Mouse (Mus musculus) spleen, adult 2 months (tissue): ENCODE measurements around the gene Olfr65. TPM values are rescaled to one million over a fixed set of nuclear protein-coding genes. Genes with fewer than 3 reads are reported as not detected.

Experiments
- DNase-seq, 2 experiments: peaks; one replicate each; pipeline versions ENCODE4 v3.0.0 to v3.0.0-alpha.2; 2012 to 2021; ENCODE audit warnings: low spot score in 2 of 2, low read depth in 1 of 2
- H3K27ac ChIP-seq: fragments of 200-500 bp; 2 replicates; pipeline ENCODE4 v1.5.1; 2012; ENCODE audit warnings: low read length, inconsistent platforms; ENCODE audit not compliant: insufficient read depth
- H3K27me3 ChIP-seq: fragments of 200-500 bp; 2 replicates; pipeline ENCODE4 v1.6.1; 2012; ENCODE audit warnings: mild to moderate bottlenecking, moderate library complexity, low read length, inconsistent platforms; ENCODE audit not compliant: control insufficient read depth, insufficient read depth
- H3K36me3 ChIP-seq: fragments of 200-500 bp; 2 replicates; pipeline ENCODE4 v1.6.1; 2012; ENCODE audit warnings: mild to moderate bottlenecking, low read length, inconsistent platforms; ENCODE audit not compliant: control insufficient read depth, insufficient read depth
- H3K4me1 ChIP-seq: fragments of 200-500 bp; 2 replicates; pipeline ENCODE4 v1.6.1; 2011; ENCODE audit warnings: inconsistent platforms; ENCODE audit not compliant: control insufficient read depth, insufficient read depth, insufficient read length
- H3K4me3 ChIP-seq: fragments of 200-500 bp; 2 replicates; pipeline ENCODE4 v1.5.1; 2011; ENCODE audit warnings: mild to moderate bottlenecking, inconsistent platforms; ENCODE audit not compliant: insufficient read depth, insufficient read length; ENCODE audit errors: extremely low read depth
- CTCF ChIP-seq: fragments of 200-500 bp; IDR thresholded peaks from 2 replicates; pipeline ENCODE4 v1.5.1; 2011; ENCODE audit warnings: mild to moderate bottlenecking, inconsistent platforms; ENCODE audit not compliant: insufficient read depth, insufficient read length, insufficient replicate concordance; ENCODE audit errors: extremely low read depth
- POLR2A ChIP-seq: fragments of 200-500 bp; IDR thresholded peaks from 2 replicates; pipeline ENCODE4 v1.6.1; 2011; ENCODE audit warnings: low read depth, low read length, inconsistent platforms
- WGBS: fragments of 180-500 bp; shearing (Covaris S2); methylation state at CpG from one replicate; pipeline ENCODE4 v1.1.7; 2018; 5-methylcytosine and 5-hydroxymethylcytosine counted together
- polyA plus RNA-seq: library from polyadenylated mRNA; depleted of rRNA; stranded (reverse); fragments of >200 nt; gene quantifications from 2 replicates; pipeline ENCODE4 v1.2.3, GENCODE M21; 2012; rRNA removed

Olfr65 gene
- polyA plus RNA-seq, 1 experiment, result not detected

- H3K27me3 ChIP-seq, result no peaks in the 10 kb centered on the region
- no peak within 1 kb of the TSS for H3K27ac ChIP-seq
- H3K4me1 ChIP-seq, result no peaks in the 10 kb centered on the region
- H3K4me3 ChIP-seq, result no peak within 1 kb of the TSS
- H3K36me3 ChIP-seq, result no peaks in the 10 kb centered on the region
- no peak for TF ChIP-seq CTCF
- TF ChIP-seq POLR2A, result no peak
- DNase-seq, result no peak
Observed at GRCm38 (mm10) chr7:103928525-103928924, 25.2 kb downstream of the Olfr65 start, which contains the start of gene Olfr631. Gene Olfr631, plus strand, starts transcription at chr7:103928825.

GRCm38 (mm10) chr7:103934264-103934663, 31.0 kb downstream of the Olfr65 start, which contains the start of gene Olfr632:
Gene Olfr632, plus strand, starts transcription at chr7:103934347.
- Histone ChIP-seq H3K27me3 (no peaks in the 10 kb centered on the region), H3K4me1 (no peaks in the 10 kb centered on the region), H3K4me3 (no peak within 1 kb of the TSS), H3K27ac (no peak within 1 kb of the TSS), H3K36me3 (no peaks in the 10 kb centered on the region)
- 73% methylated on average over 2 of the region's 2 CpGs for WGBS
- TF ChIP-seq POLR2A (no peak), CTCF (no peak)
- no peak for DNase-seq

GRCm38 (mm10) chr7:103942730-103943129, 39.4 kb downstream of the Olfr65 start:
- TF ChIP-seq CTCF, result peak; percentile 64; the same call in 1 of the 2 replicates
- no peak for TF ChIP-seq POLR2A
- H3K4me1 ChIP-seq, result no peaks in the 10 kb centered on the region
- no peak overlapping the region for H3K4me3 ChIP-seq
- H3K27ac ChIP-seq, result no peak overlapping the region
- H3K36me3 ChIP-seq, result no peaks in the 10 kb centered on the region
- peak; percentile 19 to 28 for DNase-seq
- no peaks in the 10 kb centered on the region for H3K27me3 ChIP-seq
- 26% methylated on average over 2 of the region's 2 CpGs for WGBS

- no peak within 1 kb of the TSS for H3K4me3 ChIP-seq
- no peaks in the 10 kb centered on the region for H3K36me3 ChIP-seq
- DNase-seq, result no peak
- TF ChIP-seq CTCF, result no peak
- no peak for TF ChIP-seq POLR2A
- no peak within 1 kb of the TSS for H3K27ac ChIP-seq
- no peaks in the 10 kb centered on the region for H3K27me3 ChIP-seq
- no peaks in the 10 kb centered on the region for H3K4me1 ChIP-seq
Observed at GRCm38 (mm10) chr7:103944137-103944536, 40.9 kb downstream of the Olfr65 start, which contains the start of gene Olfr633. Gene Olfr633, plus strand, starts transcription at chr7:103944437.

Other genes with a start within 250 kb of the Olfr65 start
- not detected in 2 replicates for gene Olfr623, start 239.8 kb upstream of the Olfr65 start, polyA plus RNA-seq
- not detected in 2 replicates for gene Olfr624, start 232.3 kb upstream of the Olfr65 start, polyA plus RNA-seq
- gene Olfr625-ps1, start 220.8 kb upstream of the Olfr65 start, polyA plus RNA-seq, result not detected in 2 replicates
- not detected in 2 replicates for gene Olfr243, start 188.8 kb upstream of the Olfr65 start, polyA plus RNA-seq
- not detected in 2 replicates for gene Olfr628, start 173.1 kb upstream of the Olfr65 start, polyA plus RNA-seq
- gene Olfr629, start 158.5 kb upstream of the Olfr65 start, polyA plus RNA-seq, result not detected in 2 replicates
- gene Olfr630, start 146.2 kb upstream of the Olfr65 start, polyA plus RNA-seq, result not detected in 2 replicates
- gene Olfr69, start 131.9 kb upstream of the Olfr65 start, polyA plus RNA-seq, result not detected in 2 replicates
- not detected in 2 replicates for gene Olfr68, start 123.8 kb upstream of the Olfr65 start, polyA plus RNA-seq
- not detected in 2 replicates for gene Olfr67, start 111.7 kb upstream of the Olfr65 start, polyA plus RNA-seq
- 8,577 and 15,977 TPM in 2 replicates for gene Hbb-bt, start 89.5 kb upstream of the Olfr65 start, polyA plus RNA-seq
- 71,783 and 120,196 TPM in 2 replicates for gene Hbb-bs, start 75.4 kb upstream of the Olfr65 start, polyA plus RNA-seq
- not detected in 2 replicates for gene Hbb-bh2, start 63.0 kb upstream of the Olfr65 start, polyA plus RNA-seq
- 0.15 TPM in 1 of 2 replicates, not detected in the other for gene Hbb-bh1, start 60.3 kb upstream of the Olfr65 start, polyA plus RNA-seq
- 0.14 TPM in 1 of 2 replicates, not detected in the other for gene Hbb-y, start 50.3 kb upstream of the Olfr65 start, polyA plus RNA-seq
- not detected in 2 replicates for gene Olfr66, start 17.2 kb upstream of the Olfr65 start, polyA plus RNA-seq
- not detected in 2 replicates for gene Olfr64, start 9.0 kb upstream of the Olfr65 start, polyA plus RNA-seq
- gene Olfr631, start 25.3 kb downstream of the Olfr65 start, polyA plus RNA-seq, result not detected in 2 replicates
- gene Olfr632, start 30.9 kb downstream of the Olfr65 start, polyA plus RNA-seq, result not detected in 2 replicates
- gene Olfr633, start 41.0 kb downstream of the Olfr65 start, polyA plus RNA-seq, result not detected in 2 replicates
- not detected in 2 replicates for gene Olfr635, start 67.7 kb downstream of the Olfr65 start, polyA plus RNA-seq
- gene Olfr638, start 95.3 kb downstream of the Olfr65 start, polyA plus RNA-seq, result not detected in 2 replicates
- gene Olfr639, start 113.8 kb downstream of the Olfr65 start, polyA plus RNA-seq, result not detected in 2 replicates
- gene Olfr640, start 122.1 kb downstream of the Olfr65 start, polyA plus RNA-seq, result not detected in 2 replicates
- not detected in 2 replicates for gene Olfr641, start 132.0 kb downstream of the Olfr65 start, polyA plus RNA-seq
- gene Olfr642, start 149.2 kb downstream of the Olfr65 start, polyA plus RNA-seq, result not detected in 2 replicates
- gene 4930516K23Rik, start 158.0 kb downstream of the Olfr65 start, polyA plus RNA-seq, result not detected in 2 replicates
- not detected in 2 replicates for gene Olfr644, start 168.4 kb downstream of the Olfr65 start, polyA plus RNA-seq
- gene Olfr645, start 182.0 kb downstream of the Olfr65 start, polyA plus RNA-seq, result not detected in 2 replicates
- gene Olfr646, start 201.4 kb downstream of the Olfr65 start, polyA plus RNA-seq, result 0.08 TPM in 1 of 2 replicates, not detected in the other
- gene Ubqln5, start 226.3 kb downstream of the Olfr65 start, polyA plus RNA-seq, result not detected in 2 replicates
- gene Olfr643, start 233.9 kb downstream of the Olfr65 start, polyA plus RNA-seq, result not detected in 2 replicates
- not detected in 2 replicates for gene Ubqln3, start 239.8 kb downstream of the Olfr65 start, polyA plus RNA-seq
- gene Ubqlnl, start 247.1 kb downstream of the Olfr65 start, polyA plus RNA-seq, result not detected in 2 replicates